Mouse (Mus musculus): ENCODE measurements at regions not wholly inside any gene's neighbourhood (a gene's known extent, or its start where the extent isn't known, plus 50 kb on each side); places are given as distances from the start of the nearest gene placed in this dataset.

DNA sequence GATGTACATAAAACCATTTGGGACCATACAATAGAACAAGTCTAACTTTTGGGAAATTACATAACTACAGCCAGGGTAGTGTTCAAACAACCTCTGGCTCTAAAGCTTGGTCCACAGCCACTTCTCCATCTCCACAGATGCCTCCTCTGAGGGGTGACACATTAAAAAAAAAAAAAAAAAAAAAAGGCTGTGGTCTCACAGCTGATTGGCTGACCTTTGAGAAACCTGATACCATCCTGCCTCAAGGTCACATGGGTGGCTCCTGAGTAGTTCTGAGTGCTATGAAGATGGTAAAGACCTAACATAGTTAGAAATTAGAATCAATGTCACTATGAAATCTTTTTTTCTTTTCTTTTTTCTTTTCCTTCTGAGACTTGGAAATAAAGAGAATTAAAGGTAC lies 102.4 kb downstream of the Tmem182 start:
- no peak overlapping the region for H3K27ac ChIP-seq (replicated peaks; ENCODE audit: low read depth, low read length)
- no peaks in the 10 kb centered on the region for H3K36me3 ChIP-seq (ENCODE audit: control insufficient read depth, insufficient read depth, low read length)
- no peaks in the 10 kb centered on the region for H3K4me1 ChIP-seq (ENCODE audit: control insufficient read depth, insufficient read depth, low read length)
- H3K4me2 ChIP-seq (ENCODE audit: low read length): no peak overlapping the region
- no peak overlapping the region for H3K9ac ChIP-seq (replicated peaks; ENCODE audit: low read length)
- no peak overlapping the region for H3K4me3 ChIP-seq (replicated peaks; ENCODE audit: low read depth, low read length)
- no peaks in the 10 kb centered on the region for H3K27me3 ChIP-seq (ENCODE audit: control insufficient read depth, insufficient read depth, low read length)
- no peaks in the 10 kb centered on the region for H3K9me3 ChIP-seq (ENCODE audit: control insufficient read depth, low read length)
- DNase-seq (no peak), ATAC-seq (ENCODE audit: low FRiP score, low TSS enrichment) (no peak)

DNA sequence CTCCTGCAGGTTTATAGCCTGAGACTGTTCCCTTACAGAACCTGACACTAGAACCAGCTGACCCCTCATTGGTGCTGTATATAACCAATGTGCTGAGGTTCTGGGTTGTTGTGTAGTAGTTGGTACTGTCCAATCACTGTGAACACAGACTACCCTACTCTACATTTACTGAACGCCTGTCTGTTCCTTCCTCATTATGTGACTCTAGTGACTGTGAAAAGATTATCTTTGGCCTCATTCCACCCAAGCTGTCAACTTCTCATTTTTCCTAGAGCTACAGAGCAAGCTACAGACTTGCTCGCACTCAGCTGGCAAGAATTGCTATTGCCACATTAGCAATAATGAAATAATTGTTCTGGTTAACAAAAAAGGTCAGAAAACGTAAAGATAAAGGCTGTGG lies 108.2 kb downstream of the Tmem182 start:
- no peak for ATAC-seq (ENCODE audit: low FRiP score, low TSS enrichment)
- DNase-seq: no peak

DNA sequence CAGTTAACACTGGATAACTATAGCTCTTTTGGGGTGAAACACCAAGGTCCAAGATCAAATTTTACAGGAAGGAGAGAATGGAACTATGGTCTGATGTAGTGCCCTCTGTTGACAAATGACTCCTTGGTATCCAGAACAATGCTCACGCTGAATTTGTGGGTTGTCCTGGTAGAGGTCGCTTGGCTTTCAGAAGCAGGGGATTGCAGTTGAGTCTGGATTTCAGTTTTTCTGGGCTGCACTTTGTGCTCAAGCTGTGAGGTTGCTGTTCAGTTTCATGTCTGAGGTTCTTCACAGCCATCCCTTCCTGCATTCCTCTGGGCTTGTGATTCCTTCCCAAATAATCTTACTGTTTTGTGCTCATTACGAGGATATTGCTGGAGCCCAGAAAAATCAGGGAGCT lies 118.9 kb downstream of the Tmem182 start:
- DNase-seq: no peak
- no peak overlapping the region for H3K9ac ChIP-seq (replicated peaks; ENCODE audit: low read length)
- ATAC-seq (ENCODE audit: low FRiP score, low TSS enrichment): no peak
- no peaks in the 10 kb centered on the region for H3K27me3 ChIP-seq (ENCODE audit: control insufficient read depth, insufficient read depth, low read length)
- H3K36me3 ChIP-seq (ENCODE audit: control insufficient read depth, insufficient read depth, low read length): no peaks in the 10 kb centered on the region
- H3K9me3 ChIP-seq (ENCODE audit: control insufficient read depth, low read length): no peaks in the 10 kb centered on the region
- H3K4me1 ChIP-seq (ENCODE audit: control insufficient read depth, insufficient read depth, low read length): no peaks in the 10 kb centered on the region
- H3K4me2 ChIP-seq (ENCODE audit: low read length): no peak overlapping the region
- no peak overlapping the region for H3K27ac ChIP-seq (replicated peaks; ENCODE audit: low read depth, low read length)
- no peak overlapping the region for H3K4me3 ChIP-seq (replicated peaks; ENCODE audit: low read depth, low read length)
- WGBS: 85% methylated on average over 3 of the region's 3 CpGs

More for the DNA sequence above, 108.2 kb downstream of the Tmem182 start:
- H3K27ac ChIP-seq (replicated peaks; ENCODE audit: low read depth, low read length): no peak overlapping the region
- H3K4me2 ChIP-seq (ENCODE audit: low read length): no peak overlapping the region
- no peaks in the 10 kb centered on the region for H3K4me1 ChIP-seq (ENCODE audit: control insufficient read depth, insufficient read depth, low read length)
- no peaks in the 10 kb centered on the region for H3K36me3 ChIP-seq (ENCODE audit: control insufficient read depth, insufficient read depth, low read length)
- no peak overlapping the region for H3K9ac ChIP-seq (replicated peaks; ENCODE audit: low read length)
- no peaks in the 10 kb centered on the region for H3K9me3 ChIP-seq (ENCODE audit: control insufficient read depth, low read length)
- H3K4me3 ChIP-seq (replicated peaks; ENCODE audit: low read depth, low read length): no peak overlapping the region
- no peaks in the 10 kb centered on the region for H3K27me3 ChIP-seq (ENCODE audit: control insufficient read depth, insufficient read depth, low read length)
- 74% methylated on average over 3 of the region's 3 CpGs for WGBS

DNA sequence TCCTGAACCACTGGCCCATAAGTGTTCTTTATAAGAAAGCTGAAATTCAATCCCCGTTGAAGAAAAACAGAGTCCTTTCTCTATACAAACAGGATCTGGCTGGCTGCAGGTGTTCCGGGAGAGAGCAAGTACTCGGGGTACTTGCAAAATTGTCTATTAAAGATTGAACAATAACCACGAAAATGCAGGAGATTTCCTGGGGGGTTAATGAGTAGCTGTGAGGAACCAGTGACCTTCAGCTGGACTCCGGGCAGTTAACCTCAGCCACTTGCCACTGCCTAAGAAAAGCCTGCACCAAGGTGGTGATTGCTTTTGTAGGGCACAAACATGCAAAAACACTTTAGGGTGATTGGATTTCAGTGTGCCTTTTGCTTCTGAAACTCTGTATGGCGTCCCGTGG lies 119.4 kb downstream of the Tmem182 start:
- ATAC-seq (ENCODE audit: low FRiP score, low TSS enrichment): no peak
- Histone ChIP-seq H3K36me3 (ENCODE audit: control insufficient read depth, insufficient read depth, low read length) (no peaks in the 10 kb centered on the region), H3K27ac (replicated peaks; ENCODE audit: low read depth, low read length) (no peak overlapping the region), H3K4me2 (ENCODE audit: low read length) (no peak overlapping the region), H3K4me1 (ENCODE audit: control insufficient read depth, insufficient read depth, low read length) (no peaks in the 10 kb centered on the region), H3K27me3 (ENCODE audit: control insufficient read depth, insufficient read depth, low read length) (no peaks in the 10 kb centered on the region), H3K9me3 (ENCODE audit: control insufficient read depth, low read length) (no peaks in the 10 kb centered on the region), H3K4me3 (replicated peaks; ENCODE audit: low read depth, low read length) (no peak overlapping the region), H3K9ac (replicated peaks; ENCODE audit: low read length) (no peak overlapping the region)
- WGBS: 75% methylated on average over 7 of the region's 7 CpGs
- no peak for DNase-seq

DNA sequence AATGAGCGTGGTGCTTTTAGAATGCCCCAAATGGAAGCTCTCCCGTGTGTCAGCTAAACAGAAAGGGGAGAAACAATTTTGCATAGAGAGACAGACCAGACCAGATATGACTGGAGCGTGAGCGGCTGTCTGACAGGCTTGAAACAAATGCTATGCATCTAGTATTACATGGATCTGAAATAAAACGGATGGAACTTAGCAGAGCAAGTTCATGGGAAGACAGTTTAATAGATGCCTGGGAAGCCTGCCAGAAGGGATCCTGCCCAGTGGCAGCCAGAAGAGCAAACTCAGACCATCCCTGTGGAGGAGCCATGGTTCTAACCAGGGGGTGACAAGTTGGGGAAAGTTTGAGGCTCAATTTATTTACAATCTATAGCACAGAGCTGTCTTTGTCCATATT lies 126.0 kb downstream of the Tmem182 start:
- no peak overlapping the region for H3K4me2 ChIP-seq (ENCODE audit: low read length)
- H3K27ac ChIP-seq (replicated peaks; ENCODE audit: low read depth, low read length): no peak overlapping the region
- no peak for ATAC-seq (ENCODE audit: low FRiP score, low TSS enrichment)
- no peaks in the 10 kb centered on the region for H3K36me3 ChIP-seq (ENCODE audit: control insufficient read depth, insufficient read depth, low read length)
- no peaks in the 10 kb centered on the region for H3K9me3 ChIP-seq (ENCODE audit: control insufficient read depth, low read length)
- H3K4me3 ChIP-seq (replicated peaks; ENCODE audit: low read depth, low read length): no peak overlapping the region
- H3K27me3 ChIP-seq (ENCODE audit: control insufficient read depth, insufficient read depth, low read length): no peaks in the 10 kb centered on the region
- H3K9ac ChIP-seq (replicated peaks; ENCODE audit: low read length): no peak overlapping the region
- no peak for DNase-seq
- WGBS: 83% methylated on average over 5 of the region's 5 CpGs
- no peaks in the 10 kb centered on the region for H3K4me1 ChIP-seq (ENCODE audit: control insufficient read depth, insufficient read depth, low read length)

DNA sequence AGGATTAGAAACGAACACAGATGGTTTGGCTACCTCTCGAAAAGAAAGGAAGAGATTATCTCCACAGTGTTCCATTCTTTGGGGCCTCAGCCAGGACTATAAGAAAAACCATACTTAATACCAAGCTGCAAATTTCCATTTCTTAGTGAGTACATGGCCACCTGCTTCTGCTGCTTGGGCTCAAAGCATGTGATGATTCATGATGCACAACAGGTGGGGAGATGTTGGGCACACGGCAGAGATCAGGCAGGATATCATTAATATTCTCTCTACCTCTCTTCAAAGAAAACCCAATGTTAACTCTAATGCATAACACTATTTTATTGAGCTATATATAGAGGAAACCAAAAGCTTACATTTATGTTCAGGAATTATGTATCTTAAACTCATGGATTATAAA lies 131.3 kb downstream of the Tmem182 start:
- H3K36me3 ChIP-seq (ENCODE audit: control insufficient read depth, insufficient read depth, low read length): no peaks in the 10 kb centered on the region
- H3K4me3 ChIP-seq (replicated peaks; ENCODE audit: low read depth, low read length): no peak overlapping the region
- no peak overlapping the region for H3K9ac ChIP-seq (replicated peaks; ENCODE audit: low read length)
- 52% methylated on average over 3 of the region's 3 CpGs for WGBS
- no peak for ATAC-seq (ENCODE audit: low FRiP score, low TSS enrichment)
- no peaks in the 10 kb centered on the region for H3K4me1 ChIP-seq (ENCODE audit: control insufficient read depth, insufficient read depth, low read length)
- no peak overlapping the region for H3K4me2 ChIP-seq (ENCODE audit: low read length)
- DNase-seq: no peak
- H3K27me3 ChIP-seq (ENCODE audit: control insufficient read depth, insufficient read depth, low read length): no peaks in the 10 kb centered on the region
- no peak overlapping the region for H3K27ac ChIP-seq (replicated peaks; ENCODE audit: low read depth, low read length)
- H3K9me3 ChIP-seq (ENCODE audit: control insufficient read depth, low read length): no peaks in the 10 kb centered on the region

DNA sequence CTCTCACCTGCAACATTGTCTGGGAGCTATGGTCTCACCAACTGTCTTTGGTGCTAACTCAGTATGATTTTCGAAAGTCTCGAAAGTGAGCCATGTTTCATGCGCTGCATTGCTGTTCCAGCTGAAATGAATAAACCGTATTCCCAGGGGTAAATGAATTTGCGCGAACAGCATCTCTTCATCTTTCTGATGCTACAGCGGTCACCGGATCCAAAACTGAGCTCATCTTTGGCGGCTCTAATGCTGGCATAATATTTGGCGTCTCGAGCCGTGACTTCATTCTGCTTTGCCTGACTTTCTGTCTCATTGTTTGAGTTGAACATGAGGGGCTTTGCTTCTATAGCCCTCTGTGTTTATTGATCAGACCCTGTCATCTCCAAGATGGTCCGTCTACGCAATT lies 137.3 kb downstream of the Tmem182 start:
- H3K9me3 ChIP-seq (ENCODE audit: control insufficient read depth, low read length): no peaks in the 10 kb centered on the region
- H3K9ac ChIP-seq (replicated peaks; ENCODE audit: low read length): no peak overlapping the region
- H3K27me3 ChIP-seq (ENCODE audit: control insufficient read depth, insufficient read depth, low read length): no peaks in the 10 kb centered on the region
- H3K4me1 ChIP-seq (ENCODE audit: control insufficient read depth, insufficient read depth, low read length): peaks cover 5% of the 10 kb centered on the region; the same call in 1 of the 2 replicates
- H3K4me2 ChIP-seq (ENCODE audit: low read length): no peak overlapping the region
- ATAC-seq (ENCODE audit: low FRiP score, low TSS enrichment) (no peak), DNase-seq (peak; percentile 50)
- WGBS: 86% methylated on average over 14 of the region's 14 CpGs
- H3K4me3 ChIP-seq (replicated peaks; ENCODE audit: low read depth, low read length): no peak overlapping the region
- H3K36me3 ChIP-seq (ENCODE audit: control insufficient read depth, insufficient read depth, low read length): no peaks in the 10 kb centered on the region
- H3K27ac ChIP-seq (replicated peaks; ENCODE audit: low read depth, low read length): peak overlapping the region; percentile 53; the same call in 1 of the 2 replicates

DNA sequence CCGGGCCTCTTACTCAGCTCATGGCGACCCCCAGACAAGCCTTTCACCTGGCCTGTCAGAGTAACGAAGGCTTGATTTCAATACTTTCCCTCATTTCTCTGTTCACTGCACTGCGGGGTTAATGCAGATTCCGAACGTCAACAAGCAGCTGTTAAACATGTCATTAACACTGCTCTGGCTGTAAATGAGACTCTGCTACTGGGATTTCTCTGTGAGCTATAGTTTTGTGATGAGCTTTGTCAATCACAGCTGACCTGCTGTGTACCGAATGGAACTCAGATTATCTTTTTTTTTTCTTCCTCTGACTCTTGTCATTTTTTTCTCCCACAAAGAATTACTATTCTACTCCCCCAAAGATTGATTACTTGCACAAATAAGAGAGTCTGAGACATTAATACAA lies 137.8 kb downstream of the Tmem182 start:
- ATAC-seq (ENCODE audit: low FRiP score, low TSS enrichment) (peak; percentile 40; the same call in 1 of the 2 replicates), DNase-seq (peak; percentile 47)
- Histone ChIP-seq H3K4me1 (ENCODE audit: control insufficient read depth, insufficient read depth, low read length) (peaks cover 5% of the 10 kb centered on the region; the same call in 1 of the 2 replicates), H3K4me3 (replicated peaks; ENCODE audit: low read depth, low read length) (no peak overlapping the region), H3K9ac (replicated peaks; ENCODE audit: low read length) (no peak overlapping the region), H3K27ac (replicated peaks; ENCODE audit: low read depth, low read length) (peak overlapping the region; percentile 53; the same call in 1 of the 2 replicates), H3K9me3 (ENCODE audit: control insufficient read depth, low read length) (no peaks in the 10 kb centered on the region), H3K4me2 (ENCODE audit: low read length) (no peak overlapping the region), H3K27me3 (ENCODE audit: control insufficient read depth, insufficient read depth, low read length) (no peaks in the 10 kb centered on the region), H3K36me3 (ENCODE audit: control insufficient read depth, insufficient read depth, low read length) (no peaks in the 10 kb centered on the region)
- WGBS: 52% methylated on average over 7 of the region's 7 CpGs

DNA sequence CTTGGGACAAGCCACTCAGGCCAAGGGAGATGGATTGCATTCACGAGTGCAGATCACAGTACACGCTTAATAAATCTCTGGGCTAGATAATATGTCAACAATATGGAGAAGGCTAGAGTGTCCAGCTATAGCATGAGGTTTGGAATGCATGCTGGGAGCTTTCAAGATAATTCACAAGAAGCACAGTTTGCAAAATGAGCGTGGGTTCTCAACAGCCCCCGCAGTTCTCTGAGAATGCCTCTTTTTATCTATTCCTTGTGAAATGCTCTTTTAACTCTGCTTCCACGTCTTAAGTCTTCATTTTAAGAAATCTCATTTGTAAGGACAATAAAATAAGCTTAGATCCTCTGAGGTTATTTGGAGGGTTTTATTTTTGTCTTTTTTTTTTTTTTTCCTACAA lies 145.2 kb downstream of the Tmem182 start:
- Histone ChIP-seq H3K4me1 (ENCODE audit: control insufficient read depth, insufficient read depth, low read length) (no peaks in the 10 kb centered on the region; the same call in 1 of the 2 replicates), H3K36me3 (ENCODE audit: control insufficient read depth, insufficient read depth, low read length) (no peaks in the 10 kb centered on the region), H3K9me3 (ENCODE audit: control insufficient read depth, low read length) (no peaks in the 10 kb centered on the region), H3K27me3 (ENCODE audit: control insufficient read depth, insufficient read depth, low read length) (no peaks in the 10 kb centered on the region), H3K4me2 (ENCODE audit: low read length) (no peak overlapping the region), H3K9ac (replicated peaks; ENCODE audit: low read length) (no peak overlapping the region), H3K27ac (replicated peaks; ENCODE audit: low read depth, low read length) (no peak overlapping the region), H3K4me3 (replicated peaks; ENCODE audit: low read depth, low read length) (no peak overlapping the region)
- ATAC-seq (ENCODE audit: low FRiP score, low TSS enrichment): no peak
- 83% methylated on average over 5 of the region's 5 CpGs for WGBS
- no peak for DNase-seq

Data from midbrain, embryonic 14.5 days (tissue).